Mouse (Mus musculus) CH12.LX (cell line): ENCODE measurements around the gene Sv2a. TPM values are rescaled to one million over a fixed set of nuclear protein-coding genes. Genes with fewer than 3 reads are reported as not detected.

ENCODE experiments used
- DNase-seq: peaks from one replicate; pipeline ENCODE4 v3.0.0-alpha.2; 2013; ENCODE audit errors: extremely low read depth
- H3K27ac ChIP-seq: 2 replicates; pipeline ENCODE4 v1.5.1; 2012; ENCODE audit warnings: low read depth, mild to moderate bottlenecking, control low read depth, moderate library complexity; ENCODE audit not compliant: insufficient read depth
- H3K27me3 ChIP-seq: replicated peaks from 2 replicates; pipeline ENCODE3; 2012; ENCODE audit warnings: inconsistent platforms
- H3K36me3 ChIP-seq, 2 experiments: replicated peaks in 1 of 2; 2 replicates each; pipeline versions ENCODE3 to v1.6.1; 2012; ENCODE audit warnings: inconsistent platforms in 1 of 2, low read length in 1 of 2, mild to moderate bottlenecking in 1 of 2, mixed read lengths in 1 of 2, moderate library complexity in 1 of 2; ENCODE audit not compliant: control insufficient read depth in 1 of 2, insufficient read depth in 1 of 2
- H3K4me1 ChIP-seq, 2 experiments: 2 replicates each; pipeline ENCODE4 v1.6.1; 2012; ENCODE audit warnings: inconsistent platforms in 1 of 2, moderate library complexity in 1 of 2; ENCODE audit not compliant: insufficient read depth in 2 of 2, control insufficient read depth in 1 of 2
- H3K4me2 ChIP-seq: 2 replicates; pipeline ENCODE4 v1.6.1; 2012; ENCODE audit warnings: low read depth, mild to moderate bottlenecking, control low read depth; ENCODE audit not compliant: poor library complexity, insufficient read depth, severe bottlenecking
- H3K4me3 ChIP-seq, 3 experiments: fragments of 150-350 bp in 1 of 3; sonication (generic) in 1 of 3; replicated peaks in 1 of 3; 2 replicates each; pipeline versions ENCODE3 to v1.5.1; 2011 to 2012; ENCODE audit warnings: low read depth in 2 of 3, low read length in 2 of 3, mild to moderate bottlenecking in 2 of 3, moderate library complexity in 2 of 3, control low read depth in 1 of 3, improper control_type of control experiment in 1 of 3, inconsistent platforms in 1 of 3, mixed read lengths in 1 of 3; ENCODE audit not compliant: poor library complexity in 1 of 3
- H3K79me2 ChIP-seq: replicated peaks from 2 replicates; pipeline ENCODE4 v1.6.1; 2012; ENCODE audit warnings: mild to moderate bottlenecking, moderate library complexity; ENCODE audit not compliant: control insufficient read depth, poor library complexity, insufficient read depth, severe bottlenecking; ENCODE audit errors: extremely low read depth
- H3K9ac ChIP-seq: 2 replicates; pipeline ENCODE4 v1.6.1; 2012; ENCODE audit warnings: low read depth, mild to moderate bottlenecking, control low read depth, moderate library complexity; ENCODE audit not compliant: insufficient read depth
- H3K9me3 ChIP-seq: replicated peaks from 2 replicates; pipeline ENCODE3; 2012; ENCODE audit warnings: low read length, inconsistent platforms, mixed read lengths
- CHD2 ChIP-seq: IDR thresholded peaks from 2 replicates; pipeline ENCODE4 v1.6.1; 2011; ENCODE audit warnings: low read length, improper control_type of control experiment
- CTCF ChIP-seq, 2 experiments: IDR thresholded peaks in 1 of 2; conservative IDR thresholded peaks in 1 of 2; 2 replicates each; pipeline ENCODE4 v1.5.1; 2011 to 2012; ENCODE audit warnings: low read depth in 2 of 2, low read length in 2 of 2, improper control_type of control experiment in 1 of 2, inconsistent platforms in 1 of 2, mild to moderate bottlenecking in 1 of 2, moderate library complexity in 1 of 2
- ELF1 ChIP-seq: IDR thresholded peaks from 2 replicates; pipeline ENCODE4 v1.6.1; 2014; ENCODE audit warnings: low read depth, mild to moderate bottlenecking, inconsistent platforms, low read length, improper control_type of control experiment
- MAX ChIP-seq: IDR thresholded peaks from 2 replicates; pipeline ENCODE4 v1.6.1; 2011; ENCODE audit warnings: low read length, improper control_type of control experiment
- MEF2A ChIP-seq: IDR thresholded peaks from 2 replicates; pipeline ENCODE4 v1.6.1; 2014; ENCODE audit warnings: low read depth, mild to moderate bottlenecking, inconsistent platforms, low read length, improper control_type of control experiment, borderline replicate concordance
- MYC ChIP-seq: IDR thresholded peaks from 2 replicates; pipeline ENCODE4 v1.6.1; 2011; ENCODE audit warnings: low read depth, mild to moderate bottlenecking, improper control_type of control experiment, low read length
- NELFE ChIP-seq: IDR thresholded peaks from 2 replicates; pipeline ENCODE4 v1.6.1; 2011; ENCODE audit warnings: low read depth, low read length, improper control_type of control experiment
- POLR2AphosphoS2 ChIP-seq: IDR thresholded peaks from 2 replicates; pipeline ENCODE4 v1.6.1; 2011; ENCODE audit warnings: low read depth, low read length, improper control_type of control experiment
- RCOR1 ChIP-seq: conservative IDR thresholded peaks from 2 replicates; pipeline ENCODE4 v1.6.1; 2012; ENCODE audit warnings: low read depth, mild to moderate bottlenecking, inconsistent platforms, low read length, improper control_type of control experiment
- TCF12 ChIP-seq: IDR thresholded peaks from 2 replicates; pipeline ENCODE4 v1.6.1; 2014; ENCODE audit warnings: low read depth, mild to moderate bottlenecking, inconsistent platforms, low read length, improper control_type of control experiment
- ZC3H11A ChIP-seq: IDR thresholded peaks from 2 replicates; pipeline ENCODE4 v1.6.1; 2012; ENCODE audit warnings: low read depth, mild to moderate bottlenecking, inconsistent platforms, low read length, improper control_type of control experiment
- ZKSCAN1 ChIP-seq: IDR thresholded peaks from 2 replicates; pipeline ENCODE4 v1.6.1; 2012; ENCODE audit warnings: low read depth, inconsistent platforms, low read length, improper control_type of control experiment, borderline replicate concordance
- ZMIZ1 ChIP-seq: IDR thresholded peaks from 2 replicates; pipeline ENCODE4 v1.6.1; 2012; ENCODE audit warnings: low read depth, mild to moderate bottlenecking, inconsistent platforms, low read length, improper control_type of control experiment
- dilution Hi-C: fragments of 300-500 bp; cut with MboI; formaldehyde crosslinking; loops from 2 replicates; pipeline ENCODE4 v1.14.3; 2020; ENCODE audit warnings: low sequenced_read_pairs; ENCODE audit not compliant: extremely low pct_unique_long_range_greater_than_20kb, extremely low pct_ligation_motif_present
- in situ Hi-C: fragments of 300-500 bp; cut with MboI; formaldehyde crosslinking; loops from 3 replicates; pipeline ENCODE4 v1.14.3; 2019; ENCODE audit warnings: low sequenced_read_pairs, low pct_ligation_motif_present, low pct_unique_long_range_greater_than_20kb, mixed read lengths
- polyA plus RNA-seq: library from polyadenylated mRNA; unstranded; fragments of >175 nt; gene quantifications from 2 replicates; pipeline ENCODE4 v1.2.1, GENCODE M21; 2012; ENCODE audit warnings: low read depth; ENCODE audit not compliant: insufficient read length
- total RNA-seq, 2 experiments: library from RNA; depleted of rRNA; stranded (reverse); fragments of 300-350 nt in 1 of 2; fragments of >200 nt in 1 of 2; gene quantifications; 2 replicates each; pipeline ENCODE4 v1.2.3; 2012 to 2014

Sv2a gene
- total and polyA plus RNA-seq, 3 experiments: 1.1 to 6.7 (median 4.0) TPM

GRCm38 (mm10) chr3:96159820-96160219 lies 21.1 kb upstream of the Sv2a start:
- Histone ChIP-seq H3K4me3 (no peak overlapping the region), H3K9me3 (no peaks in the 10 kb centered on the region), H3K9ac (no peak overlapping the region), H3K79me2 (no peaks in the 10 kb centered on the region), H3K27me3 (no peaks in the 10 kb centered on the region), H3K36me3 (peaks cover 11 to 22% of the 10 kb centered on the region in 2 experiments), H3K4me2 (no peak overlapping the region), H3K4me1 (peaks cover 13 to 39% of the 10 kb centered on the region in 2 experiments), H3K27ac (no peak overlapping the region)
- in situ Hi-C loops: no loop called here
- DNase-seq: no peak
- TF ChIP-seq TCF12 (no peak), ZMIZ1 (no peak), MAX (no peak)
- dilution Hi-C loops: no loop called here

GRCm38 (mm10) chr3:96160222-96160802 lies 20.6 kb upstream of the Sv2a start:
- Histone ChIP-seq H3K36me3 (peaks cover 7 to 17% of the 10 kb centered on the region in 2 experiments), H3K79me2 (no peaks in the 10 kb centered on the region), H3K9me3 (no peaks in the 10 kb centered on the region), H3K27me3 (no peaks in the 10 kb centered on the region), H3K9ac (no peak overlapping the region), H3K27ac (no peak overlapping the region), H3K4me3 (no peak overlapping the region), H3K4me1 (peaks cover 13 to 34% of the 10 kb centered on the region in 2 experiments), H3K4me2 (no peak overlapping the region)
- DNase-seq: no peak
- dilution Hi-C loops (no loop called here), in situ Hi-C loops (no loop called here)
- no peak for TF ChIP-seq CTCF (conservative IDR thresholded peaks at IDR 0.05 in 1 of 2, IDR thresholded peaks at IDR 0.05 in 1 of 2; ENCODE audit: low read depth in 2 of 2, low read length in 2 of 2)
- TF ChIP-seq POLR2AphosphoS2: peak; percentile 46; the same call in 1 of the 2 replicates
- TF ChIP-seq CHD2: no peak
- TF ChIP-seq MYC: no peak
- TF ChIP-seq ZKSCAN1: no peak
- no peak for TF ChIP-seq ZC3H11A
- peak; percentile 21; the same call in 1 of the 2 replicates for TF ChIP-seq NELFE
- no peak for TF ChIP-seq RCOR1
- peak; percentile 41; the same call in 1 of the 2 replicates for TF ChIP-seq MEF2A
- no peak for TF ChIP-seq ELF1
